Mouse (Mus musculus): ENCODE data around the gene Nanog. TPM values are rescaled to one million over a fixed set of nuclear protein-coding genes. Genes with fewer than 3 reads are reported as not detected.

Nanog gene
- total RNA-seq, 2 experiments from 2014 or later, result not detected

- no peak for DNase-seq
These were observed 55.8 kb downstream of the Nanog start for GRCm38 (mm10) chr6:122762952-122763700.

- DNase-seq, result no peak
These were observed 56.7 kb downstream of the Nanog start for GRCm38 (mm10) chr6:122763844-122764445.

Other genes with a start within 250 kb of the Nanog start
- gene Rimklb, start 208.7 kb upstream of the Nanog start, total RNA-seq (2021), result 1 to 10 TPM; 2.1 to 2.6 TPM
- 100 to 1,000 TPM; 115 to 141 TPM for gene Mfap5, start 201.6 kb upstream of the Nanog start, total RNA-seq (2021)
- gene Aicda, start 153.7 kb upstream of the Nanog start, total RNA-seq (2021), result not detected
- 1 to 10 TPM; 2.3 to 4.3 TPM for gene Apobec1, start 105.0 kb upstream of the Nanog start, total RNA-seq (2021)
- not detected for gene Gdf3, start 97.4 kb upstream of the Nanog start, total RNA-seq (2021)
- not detected for gene Dppa3, start 81.1 kb upstream of the Nanog start, total RNA-seq (2021)
- gene Slc2a3, start 94.2 kb downstream of the Nanog start, total RNA-seq (2021), result 1 to 10 TPM; 2.2 to 3.8 TPM
- 10 to 100 TPM; 18.4 to 22.9 TPM for gene Foxj2, start 112.4 kb downstream of the Nanog start, total RNA-seq (2021)
- 1 to 10 TPM; 1.7 to 2.6 TPM for gene C3ar1, start 148.7 kb downstream of the Nanog start, total RNA-seq (2021)
- 10 to 100 TPM; 23.0 to 23.5 TPM for gene Necap1, start 167.0 kb downstream of the Nanog start, total RNA-seq (2021)
- gene Clec4a1, start 214.4 kb downstream of the Nanog start, total RNA-seq (2021), result 1 to 10 TPM; 2.4 to 2.8 TPM
- 1 to 10 TPM; 1.9 to 2.7 TPM for gene Clec4a3, start 245.0 kb downstream of the Nanog start, total RNA-seq (2021)